Mouse (Mus musculus) brain, embryonic 14.5 days (tissue): ENCODE results near the gene Ier5l. TPM values are rescaled to one million over a fixed set of nuclear protein-coding genes. Genes with fewer than 3 reads are reported as not detected.

ENCODE experiments used
- DNase-seq: peaks from one replicate; pipeline ENCODE4 v3.0.0-alpha.2; 2011; ENCODE audit warnings: low read depth
- CTCF ChIP-seq: fragments of 200-500 bp; IDR thresholded peaks from 2 replicates; pipeline ENCODE4 v1.5.1; 2012; ENCODE audit warnings: inconsistent platforms, mild to moderate bottlenecking, moderate library complexity, borderline replicate concordance; ENCODE audit not compliant: insufficient read depth, insufficient read length; ENCODE audit errors: extremely low read depth
- POLR2A ChIP-seq: fragments of 200-500 bp; IDR thresholded peaks from 2 replicates; pipeline ENCODE4 v1.6.1; 2012; ENCODE audit warnings: mild to moderate bottlenecking, inconsistent platforms, borderline replicate concordance; ENCODE audit not compliant: poor library complexity, insufficient read depth, insufficient read length, severe bottlenecking; ENCODE audit errors: extremely low read depth
- polyA plus RNA-seq: library from polyadenylated mRNA; depleted of rRNA; stranded (reverse); fragments of >200 nt; gene quantifications from 2 replicates; pipeline ENCODE4 v1.2.3, GENCODE M21; 2012

Gene Ier5l
- polyA plus RNA-seq, 1 experiment, result 26.1 TPM

DNA sequence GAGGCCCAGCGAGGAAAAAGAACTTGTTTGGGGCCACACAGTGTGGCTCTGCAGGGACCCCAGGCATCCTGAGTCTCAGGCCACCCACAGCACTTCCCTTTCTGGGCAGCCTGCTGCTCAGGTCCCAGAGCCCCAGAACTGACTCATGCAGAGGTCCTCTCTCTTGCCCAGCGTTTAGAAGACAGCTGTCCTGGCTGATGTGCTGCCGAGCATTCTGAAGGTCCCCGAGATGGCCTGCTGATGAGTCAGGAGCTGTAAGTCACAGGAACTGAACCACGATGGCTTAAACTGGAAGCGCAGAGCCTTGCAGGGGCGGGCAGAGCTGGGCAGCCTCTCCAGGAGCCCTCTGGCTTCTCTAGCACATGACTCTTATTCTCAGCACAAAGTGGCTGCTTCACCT, 13.6 kb upstream of the Ier5l start:
- TF ChIP-seq CTCF (no peak), POLR2A (no peak)
- DNase-seq, result no peak

DNA sequence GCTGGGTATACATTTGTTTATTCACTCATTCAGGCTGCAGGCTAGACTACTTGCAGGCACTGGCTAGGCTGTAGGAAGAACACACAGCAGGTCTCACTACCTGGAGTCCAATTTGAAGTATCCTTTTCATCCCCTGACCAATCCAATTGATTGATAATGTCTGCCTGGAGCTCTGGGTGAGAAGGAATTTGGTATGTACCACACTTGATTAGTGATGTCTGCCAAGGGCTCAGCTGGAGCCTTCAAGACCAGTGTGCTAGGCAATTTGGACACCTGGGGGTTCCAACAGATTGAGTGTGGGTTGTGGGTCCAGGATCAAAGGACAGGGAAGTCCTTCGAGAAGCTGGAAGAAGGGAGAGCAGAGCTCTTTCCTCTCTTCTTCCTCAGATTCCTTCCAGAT, 4.5 kb upstream of the Ier5l start:
- TF ChIP-seq POLR2A (no peak), CTCF (no peak)
- DNase-seq, result no peak

DNA sequence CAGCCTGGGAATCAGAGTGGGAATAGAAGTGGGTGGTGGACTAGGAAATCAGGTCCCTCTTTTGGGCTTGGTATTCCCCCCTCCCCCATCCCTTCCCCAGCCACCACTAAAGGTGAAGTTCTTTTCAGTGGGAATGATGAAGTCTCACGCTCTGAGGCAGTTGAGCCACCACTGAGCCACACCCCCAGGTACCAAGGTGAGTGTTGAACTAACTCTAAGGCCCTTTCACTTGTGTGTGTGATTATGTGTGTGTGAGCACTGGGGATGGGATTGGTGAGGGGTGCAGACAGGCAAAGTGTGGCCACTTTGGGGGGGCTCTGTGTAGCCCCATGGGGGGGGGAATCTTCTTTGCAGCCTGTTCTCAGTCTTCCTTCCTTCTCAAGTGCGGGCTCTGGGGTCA, 2.2 kb upstream of the Ier5l start:
- DNase-seq, result no peak
- TF ChIP-seq CTCF (no peak), POLR2A (no peak)

DNA sequence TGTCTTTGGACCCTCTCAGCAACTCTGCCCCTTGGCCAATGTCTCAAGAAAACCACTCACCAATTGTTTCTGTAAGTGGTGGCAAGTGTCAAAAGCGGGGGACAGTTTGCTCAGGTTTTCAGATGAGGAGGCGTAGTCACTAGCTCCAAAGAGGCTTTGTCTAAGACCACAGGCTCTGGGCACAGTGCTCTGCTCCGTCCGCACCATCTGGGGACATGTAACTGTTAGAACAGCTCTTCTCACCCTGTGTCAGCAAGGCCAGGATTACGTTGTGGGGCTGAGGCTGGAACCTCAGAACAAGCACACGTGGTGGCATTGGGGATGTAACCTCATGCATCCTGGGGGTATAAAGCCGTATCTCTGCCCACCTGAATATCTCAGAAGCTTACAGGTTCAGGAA, 1.4 kb upstream of the Ier5l start:
- no peak for DNase-seq
- TF ChIP-seq POLR2A (no peak), CTCF (no peak)

DNA sequence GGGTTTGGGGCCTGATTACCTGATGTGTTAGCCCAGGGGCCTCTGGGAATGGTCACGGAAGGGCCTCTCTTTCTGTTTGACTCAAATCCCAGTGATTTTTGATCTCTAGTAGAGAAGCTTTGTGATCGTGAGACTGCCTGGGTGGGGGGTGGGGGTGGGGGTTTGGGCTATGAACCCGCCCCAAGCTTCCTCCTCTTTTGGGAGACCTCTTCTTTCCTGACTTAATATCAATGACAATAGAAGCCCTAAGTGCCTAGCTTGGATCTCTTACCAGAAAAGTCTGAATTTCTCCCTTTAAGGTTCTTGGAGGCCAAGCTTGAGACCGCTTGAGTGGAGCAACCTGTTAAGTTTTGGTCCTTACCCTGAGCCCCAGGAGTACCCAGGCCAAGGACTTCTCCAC, 757 bp upstream of the Ier5l start:
- no peak for TF ChIP-seq POLR2A
- no peak for TF ChIP-seq CTCF

DNA sequence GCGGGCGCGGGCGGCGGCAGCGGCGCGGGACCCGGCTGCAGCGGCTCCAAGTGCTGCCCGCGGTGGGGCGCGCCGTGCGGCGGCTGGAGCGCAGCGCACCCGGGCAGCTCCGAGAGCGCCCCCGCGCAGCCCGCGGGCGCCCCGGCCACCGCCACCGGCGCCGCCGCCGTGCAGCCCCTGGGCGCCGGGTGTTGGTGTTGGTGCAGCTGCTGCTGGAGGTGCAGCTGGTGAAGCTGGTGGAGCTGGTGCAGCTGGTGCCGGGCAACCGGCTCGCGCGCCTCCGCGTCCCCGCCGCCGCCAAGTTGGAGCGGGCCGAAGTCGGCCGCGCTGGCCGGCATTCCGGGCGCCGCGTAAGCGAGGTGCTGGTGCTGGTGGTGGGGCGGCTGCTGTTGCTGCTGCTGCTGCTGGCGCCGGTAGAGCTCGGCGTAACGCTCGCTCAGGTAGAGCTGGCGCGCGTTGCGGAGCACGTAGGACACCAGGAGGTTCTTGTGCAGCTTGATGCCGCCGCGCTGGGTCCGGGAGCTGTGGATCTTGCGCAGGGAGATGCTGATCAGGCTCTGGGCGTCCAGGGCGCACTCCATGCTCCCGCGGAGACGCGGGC, 488 bp downstream of the Ier5l start:
- no peak for DNase-seq
- no peak for TF ChIP-seq POLR2A
- no peak for TF ChIP-seq CTCF

More for the DNA sequence above, 757 bp upstream of the Ier5l start:
- no peak for DNase-seq

DNA sequence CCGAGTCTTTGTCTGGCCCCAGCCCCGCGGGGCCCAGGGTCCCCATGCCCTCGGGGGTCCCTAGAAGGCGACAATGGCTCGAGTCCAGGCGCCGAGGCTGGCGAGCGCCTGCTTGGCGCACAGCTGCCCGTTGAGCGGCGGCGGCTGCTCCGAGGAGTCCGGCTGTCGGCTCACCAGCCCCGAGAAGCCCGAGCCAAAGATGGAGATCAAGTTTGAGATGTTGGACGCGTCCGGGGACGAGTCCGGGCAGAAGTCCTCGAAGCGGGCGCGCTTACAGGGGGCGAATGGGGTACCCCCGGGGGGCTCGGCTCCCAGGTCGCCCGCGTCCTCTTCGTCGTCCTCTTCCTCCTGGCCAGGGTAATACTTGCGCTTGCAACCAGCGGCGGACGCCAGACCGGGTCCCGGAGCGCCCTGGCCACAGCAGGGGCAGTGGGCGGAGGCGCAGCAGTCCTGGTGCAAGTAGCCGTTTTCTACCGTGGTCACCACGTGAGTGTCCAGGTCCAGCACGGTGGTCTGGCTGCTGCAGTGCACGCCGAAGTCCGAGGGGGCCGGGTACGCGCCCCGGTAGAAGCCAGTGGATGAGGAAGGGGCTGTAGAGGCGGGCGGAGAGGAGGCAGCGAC, 1.2 kb downstream of the Ier5l start:
- TF ChIP-seq CTCF (no peak), POLR2A (no peak)
- peak; percentile 55 for DNase-seq

DNA sequence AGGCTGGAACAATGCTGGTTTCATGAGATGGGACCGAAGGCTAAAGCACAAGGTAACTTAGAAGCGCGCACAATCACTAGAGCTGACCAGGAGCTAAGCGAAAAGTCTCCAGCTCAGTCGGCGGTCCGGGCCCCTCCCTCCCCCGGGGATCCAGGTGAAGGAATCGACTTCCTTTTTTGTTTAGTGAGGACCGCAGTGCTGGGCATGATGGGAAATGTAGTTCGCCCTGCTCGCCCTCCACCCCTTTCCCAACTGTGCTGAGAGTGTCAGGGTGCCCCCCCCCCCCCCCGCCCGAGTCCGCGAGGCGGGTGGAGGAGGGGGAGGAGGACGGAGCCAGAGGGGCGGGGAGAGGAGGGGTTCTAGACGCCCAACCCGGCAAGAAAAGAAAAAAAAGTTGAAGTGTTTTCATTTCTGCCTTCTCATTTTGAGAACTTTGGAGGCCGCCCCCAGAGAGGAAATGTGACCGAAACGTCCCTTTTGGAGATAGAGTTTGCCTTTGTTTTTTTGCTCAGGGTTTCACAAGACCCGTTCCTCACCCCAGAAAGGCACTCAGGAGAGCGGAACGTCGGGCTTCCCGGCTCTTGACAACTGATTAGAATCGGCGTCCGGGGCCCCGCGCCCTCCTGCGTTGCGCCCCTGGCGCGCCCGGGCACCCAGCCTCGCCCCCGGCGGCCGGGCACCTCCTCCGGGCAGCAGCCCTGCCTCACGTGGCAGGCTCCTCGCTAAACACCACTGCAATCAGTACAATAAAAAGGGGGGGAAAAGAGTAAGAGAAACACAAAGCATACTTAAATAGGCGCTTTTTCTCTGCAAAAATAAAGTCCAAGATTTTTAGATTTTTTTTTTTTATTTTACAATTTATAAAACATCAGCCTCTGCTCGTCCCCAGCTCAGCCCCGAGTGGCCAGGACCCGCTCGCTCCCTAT, 2.0 kb downstream of the Ier5l start:
- TF ChIP-seq CTCF (no peak), POLR2A (no peak)
- DNase-seq, result peak; percentile 95

DNA sequence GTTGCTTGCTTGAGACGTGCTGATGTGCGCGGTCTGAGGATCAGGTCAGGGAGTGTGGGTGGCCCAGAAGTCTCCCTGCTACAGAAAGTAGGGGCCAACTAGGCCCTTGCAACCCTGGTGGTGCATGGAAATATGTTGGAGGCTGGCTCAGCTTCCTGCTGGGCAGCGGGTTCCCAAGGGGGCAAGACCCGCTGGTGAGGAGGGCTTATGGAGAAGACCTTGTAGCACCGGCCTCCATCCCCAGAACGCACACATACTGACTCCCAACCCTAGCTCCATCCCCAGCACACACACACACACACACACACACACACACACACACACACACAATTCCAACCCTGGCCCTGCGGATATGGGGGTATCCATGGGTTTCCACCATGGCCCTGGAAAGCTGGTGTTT, 3.0 kb downstream of the Ier5l start:
- TF ChIP-seq POLR2A (no peak), CTCF (no peak)
- DNase-seq, result peak; percentile 54

DNA sequence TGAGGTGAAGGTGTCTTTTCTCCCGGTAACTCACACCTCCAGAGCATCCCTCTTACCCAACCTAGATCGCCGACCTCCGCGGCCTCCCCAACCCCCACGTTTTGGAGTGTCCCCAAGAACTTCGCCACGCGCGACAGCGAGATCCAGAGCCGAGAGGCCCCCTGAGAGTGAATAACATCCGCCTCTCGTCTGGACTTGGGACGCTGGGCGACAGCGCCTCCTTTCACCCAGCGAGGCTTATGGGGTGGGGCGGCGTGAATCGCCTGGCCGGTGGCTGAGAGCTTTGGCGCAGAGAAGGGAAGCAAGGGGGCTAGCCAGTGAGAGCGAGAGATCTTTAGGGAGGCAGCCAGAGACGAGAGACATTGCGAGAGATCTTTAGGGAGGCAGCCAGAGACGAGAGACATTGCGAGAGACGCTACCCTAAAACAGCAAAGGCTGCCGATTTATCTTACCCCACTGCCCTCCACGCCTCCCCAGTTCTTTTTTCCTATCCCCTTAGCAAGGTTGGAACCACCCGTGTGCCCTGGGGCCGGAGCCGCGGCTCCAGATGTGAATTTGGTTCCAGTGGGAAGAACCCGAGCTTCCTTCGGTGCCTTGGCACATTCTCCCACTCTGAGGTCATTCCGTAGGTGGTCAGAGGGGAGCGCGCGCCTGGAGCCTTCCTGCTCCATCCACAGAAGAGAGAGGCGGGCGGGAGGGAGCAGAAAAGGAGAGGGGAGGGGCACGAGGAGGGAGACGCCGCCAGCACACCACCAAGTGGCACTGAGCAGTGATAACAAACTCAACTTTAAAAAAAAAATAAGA, 3.7 kb downstream of the Ier5l start:
- peak; percentile 15; the same call in 1 of the 2 replicates for TF ChIP-seq CTCF
- no peak for TF ChIP-seq POLR2A
- peak; percentile 88 for DNase-seq

DNA sequence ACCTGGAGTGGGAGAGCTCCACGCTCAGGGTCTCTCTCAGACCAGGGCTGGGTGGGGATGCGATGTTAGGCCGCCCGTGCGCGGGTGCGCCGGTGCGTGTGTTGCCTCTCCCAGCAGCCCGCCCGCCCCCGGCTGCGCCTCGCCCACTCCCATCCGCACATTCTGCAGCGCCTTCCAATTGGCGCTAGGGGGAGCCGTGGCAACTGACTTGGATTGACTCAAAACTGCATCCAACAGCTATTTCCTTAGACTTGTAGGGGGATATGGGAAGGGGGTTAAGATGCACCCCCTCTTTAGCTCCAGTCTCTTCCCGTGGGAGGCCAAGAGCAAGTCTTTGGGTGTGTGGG, 4.2 kb downstream of the Ier5l start:
- DNase-seq, result peak; percentile 95
- peak; percentile 83 for TF ChIP-seq CTCF
- TF ChIP-seq POLR2A, result peak; percentile 57
